Mouse (Mus musculus) thymus, adult 2 months (tissue): Measurements from ENCODE around the gene Mfn1.

Experiments used
- CTCF ChIP-seq: fragments of 200-500 bp; IDR thresholded peaks from 2 replicates; pipeline ENCODE4 v1.5.1; 2012; ENCODE audit warnings: mild to moderate bottlenecking, control low read depth, low read length, moderate library complexity, borderline replicate concordance; ENCODE audit not compliant: control insufficient read depth, poor library complexity, insufficient read depth; ENCODE audit errors: extremely low read depth
- POLR2A ChIP-seq: fragments of 200-500 bp; IDR thresholded peaks from 2 replicates; pipeline ENCODE4 v1.6.1; 2012; ENCODE audit warnings: mild to moderate bottlenecking, low read length, control low read depth, moderate library complexity; ENCODE audit not compliant: control insufficient read depth, poor library complexity, insufficient read depth; ENCODE audit errors: extremely low read depth

DNA sequence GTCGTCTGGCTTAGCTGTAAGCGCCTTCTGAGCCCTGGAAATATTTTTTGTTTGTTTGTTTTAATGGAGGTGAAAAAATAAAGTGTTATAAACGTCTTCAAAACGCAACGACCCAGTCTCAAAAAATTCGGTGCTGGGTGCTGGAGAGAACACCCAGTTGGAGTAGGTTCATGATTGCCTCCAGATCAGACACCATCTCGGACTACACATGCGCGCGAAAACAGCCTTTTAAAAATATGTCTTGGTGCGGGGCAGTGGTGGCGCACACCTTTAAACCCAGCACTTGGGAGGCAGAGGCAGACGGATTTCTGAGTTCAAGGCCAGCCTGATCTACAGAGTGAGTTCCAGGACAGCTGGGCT, 18.1 kb upstream of the Mfn1 start:
- TF ChIP-seq CTCF = no peak
- TF ChIP-seq POLR2A = no peak
